Mouse (Mus musculus) limb, embryonic 11.5 days (tissue): ENCODE data around the gene Wwox. TPM values are rescaled to one million over a fixed set of nuclear protein-coding genes. Genes with fewer than 3 reads are reported as not detected.

Experiments used
- ATAC-seq: fragments of 200-750 bp; cut with Nextera tagmentation; 2 replicates; pipeline ENCODE4 v1.8.0; 2017; ENCODE audit warnings: low read depth; ENCODE audit not compliant: insufficient number of reproducible peaks, low FRiP score, low TSS enrichment
- DNase-seq: peaks from one replicate; pipeline ENCODE4 v3.0.0-alpha.2; 2015; ENCODE audit warnings: low spot score
- H3K27ac ChIP-seq: fragments of 300-500 bp; sonication (generic); replicated peaks from 2 replicates; pipeline ENCODE4 v1.5.1; 2014; ENCODE audit warnings: low read depth, mild to moderate bottlenecking, low read length
- H3K27me3 ChIP-seq: fragments of 300-500 bp; sonication (generic); 2 replicates; pipeline ENCODE4 v1.6.1; 2014; ENCODE audit warnings: mild to moderate bottlenecking, low read length, mixed read lengths; ENCODE audit not compliant: control insufficient read depth, insufficient read depth
- H3K36me3 ChIP-seq: fragments of 300-500 bp; sonication (generic); 2 replicates; pipeline ENCODE4 v1.6.1; 2014; ENCODE audit warnings: mild to moderate bottlenecking, low read length, moderate library complexity, mixed read lengths; ENCODE audit not compliant: control insufficient read depth, insufficient read depth
- H3K4me1 ChIP-seq: fragments of 300-500 bp; sonication (generic); 2 replicates; pipeline ENCODE4 v1.6.1; 2014; ENCODE audit warnings: low read length, mixed read lengths; ENCODE audit not compliant: control insufficient read depth, insufficient read depth
- H3K4me2 ChIP-seq: fragments of 300-500 bp; sonication (generic); 2 replicates; pipeline ENCODE4 v1.6.1; 2014; ENCODE audit warnings: low read depth, mild to moderate bottlenecking, moderate library complexity; ENCODE audit not compliant: severe bottlenecking
- H3K4me3 ChIP-seq: fragments of 300-500 bp; sonication (generic); 2 replicates; pipeline ENCODE4 v1.5.1; 2014; ENCODE audit warnings: low read depth, low read length
- H3K9ac ChIP-seq: fragments of 300-500 bp; sonication (generic); 2 replicates; pipeline ENCODE4 v1.6.1; 2014; ENCODE audit warnings: mild to moderate bottlenecking, low read length
- H3K9me3 ChIP-seq: fragments of 300-500 bp; sonication (generic); 2 replicates; pipeline ENCODE4 v1.6.1; 2016; ENCODE audit warnings: low read length; ENCODE audit not compliant: control insufficient read depth
- WGBS: fragments of 180-500 bp; shearing (Covaris S2); extraction: QIAGEN DNeasy Blood & Tissue Kit; methylation state at CpG from one replicate; pipeline ENCODE4 v1.1.7; 2014; 5-methylcytosine and 5-hydroxymethylcytosine counted together
- polyA plus RNA-seq: library from polyadenylated mRNA; unstranded; fragments of >200 nt; fragmentation: Nextera tagmentation; extraction: Ambion mirVana; gene quantifications from 2 replicates; pipeline ENCODE4 v1.2.1, GENCODE M21; 2014

Gene Wwox
- polyA plus RNA-seq, 1 experiment from 2014 or later = 7.3 TPM

GRCm38 (mm10) chr8:114688732-114689131, 249.3 kb downstream of the Wwox start:
- Histone ChIP-seq H3K27me3 (no peaks in the 10 kb centered on the region), H3K27ac (no peak overlapping the region), H3K9ac (no peak overlapping the region), H3K4me3 (no peak overlapping the region), H3K36me3 (no peaks in the 10 kb centered on the region), H3K4me1 (no peaks in the 10 kb centered on the region), H3K4me2 (no peak overlapping the region), H3K9me3 (no peaks in the 10 kb centered on the region)
- ATAC-seq (no peak), DNase-seq (no peak)
- WGBS = 80% methylated on average over 11 of the region's 11 CpGs

- no peak for DNase-seq
- 80% methylated on average over 4 of the region's 4 CpGs for WGBS
- Histone ChIP-seq H3K9ac (no peak overlapping the region), H3K4me2 (no peak overlapping the region), H3K27ac (no peak overlapping the region), H3K9me3 (no peaks in the 10 kb centered on the region), H3K27me3 (no peaks in the 10 kb centered on the region), H3K4me3 (no peak overlapping the region), H3K36me3 (no peaks in the 10 kb centered on the region), H3K4me1 (no peaks in the 10 kb centered on the region)
- ATAC-seq = no peak
Observed at GRCm38 (mm10) chr8:114694566-114695198, 255.2 kb downstream of the Wwox start.

GRCm38 (mm10) chr8:114703517-114703916, 264.1 kb downstream of the Wwox start:
- H3K27me3 ChIP-seq = no peaks in the 10 kb centered on the region
- 79% methylated on average over 5 of the region's 5 CpGs for WGBS
- H3K4me3 ChIP-seq = no peak overlapping the region
- no peak overlapping the region for H3K4me2 ChIP-seq
- DNase-seq (no peak), ATAC-seq (no peak)
- no peak overlapping the region for H3K27ac ChIP-seq
- H3K9me3 ChIP-seq = no peaks in the 10 kb centered on the region
- H3K36me3 ChIP-seq = no peaks in the 10 kb centered on the region
- no peak overlapping the region for H3K9ac ChIP-seq
- peaks cover 9% of the 10 kb centered on the region for H3K4me1 ChIP-seq

GRCm38 (mm10) chr8:114707538-114708138, 268.2 kb downstream of the Wwox start:
- Histone ChIP-seq H3K27me3 (no peaks in the 10 kb centered on the region), H3K27ac (no peak overlapping the region), H3K4me3 (no peak overlapping the region), H3K9ac (no peak overlapping the region; the same call in 1 of the 2 replicates), H3K4me2 (peak overlapping the region; percentile 25), H3K9me3 (no peaks in the 10 kb centered on the region), H3K4me1 (peaks cover 9% of the 10 kb centered on the region), H3K36me3 (no peaks in the 10 kb centered on the region)
- ATAC-seq (no peak), DNase-seq (peak; percentile 63)
- 3% methylated on average over 15 of the region's 15 CpGs for WGBS

- Histone ChIP-seq H3K27me3 (no peaks in the 10 kb centered on the region), H3K4me2 (no peak overlapping the region), H3K27ac (no peak overlapping the region), H3K9ac (no peak overlapping the region), H3K9me3 (no peaks in the 10 kb centered on the region), H3K36me3 (no peaks in the 10 kb centered on the region), H3K4me1 (0 out of 2 replicates have a peak, but pooled peaks cover 5% of the 10 kb centered on the region), H3K4me3 (no peak overlapping the region)
- WGBS = 54% methylated on average over 13 of the region's 13 CpGs
- DNase-seq = no peak
- no peak for ATAC-seq
Observed at GRCm38 (mm10) chr8:114715318-114716070, 276.0 kb downstream of the Wwox start.

- Histone ChIP-seq H3K27ac (no peak overlapping the region), H3K4me2 (no peak overlapping the region), H3K27me3 (no peaks in the 10 kb centered on the region), H3K4me1 (0 out of 2 replicates have a peak, but pooled peaks cover 5% of the 10 kb centered on the region), H3K9me3 (no peaks in the 10 kb centered on the region), H3K36me3 (no peaks in the 10 kb centered on the region), H3K4me3 (no peak overlapping the region), H3K9ac (no peak overlapping the region)
- DNase-seq = peak; percentile 58
- 21% methylated on average over 14 of the region's 14 CpGs for WGBS
- peak; percentile 86 for ATAC-seq
Observed at GRCm38 (mm10) chr8:114716546-114717255, 277.2 kb downstream of the Wwox start.

GRCm38 (mm10) chr8:114718821-114719220, 279.4 kb downstream of the Wwox start:
- no peak overlapping the region for H3K4me3 ChIP-seq
- no peak overlapping the region for H3K27ac ChIP-seq
- 0 out of 2 replicates have a peak, but pooled peaks cover 5% of the 10 kb centered on the region for H3K4me1 ChIP-seq
- H3K4me2 ChIP-seq = no peak overlapping the region
- ATAC-seq (no peak), DNase-seq (no peak)
- no peaks in the 10 kb centered on the region for H3K9me3 ChIP-seq
- no peaks in the 10 kb centered on the region for H3K27me3 ChIP-seq
- 87% methylated on average over 4 of the region's 4 CpGs for WGBS
- no peak overlapping the region for H3K9ac ChIP-seq
- H3K36me3 ChIP-seq = no peaks in the 10 kb centered on the region

- Histone ChIP-seq H3K4me2 (no peak overlapping the region), H3K9ac (no peak overlapping the region), H3K27me3 (no peaks in the 10 kb centered on the region), H3K36me3 (no peaks in the 10 kb centered on the region), H3K9me3 (no peaks in the 10 kb centered on the region), H3K27ac (no peak overlapping the region), H3K4me1 (0 out of 2 replicates have a peak, but pooled peaks cover 5% of the 10 kb centered on the region), H3K4me3 (no peak overlapping the region)
- ATAC-seq (no peak), DNase-seq (no peak)
- whole genome bisulfite sequencing = 58% methylated on average over 5 of the region's 5 CpGs
Observed at GRCm38 (mm10) chr8:114722611-114723010, 283.2 kb downstream of the Wwox start.
